Mouse (Mus musculus): ENCODE results near the gene Mmp28. TPM values are rescaled to one million over a fixed set of nuclear protein-coding genes. Genes with fewer than 3 reads are reported as not detected.
A peak's percentile ranks its signal among the peaks of the same experiment; 100 is the strongest.

Gene Mmp28
- total and polyA plus RNA-seq, 2 experiments from 2014 or later, result 1.4 to 5.5 TPM

GRCm38 (mm10) chr11:83394802-83395439 lies 68.0 kb downstream of the Mmp28 start:
- DNase-seq (ENCODE audit: low spot score) (peak; percentile 58), ATAC-seq (ENCODE audit: low FRiP score) (no peak)
- H3K27me3 ChIP-seq (ENCODE audit: insufficient read depth, low read length), result no peaks in the 10 kb centered on the region
- no peak for TF ChIP-seq CTCF (IDR thresholded peaks at IDR 0.05)
- peak overlapping the region; percentile 14; the same call in 1 of the 2 replicates for H3K27ac ChIP-seq (ENCODE audit: low read depth, low read length)
- H3K4me1 ChIP-seq (ENCODE audit: insufficient read depth, low read length), result no peaks in the 10 kb centered on the region
- H3K36me3 ChIP-seq (ENCODE audit: insufficient read depth, low read length), result peaks cover 30% of the 10 kb centered on the region
- no peak overlapping the region for H3K4me3 ChIP-seq (ENCODE audit: low read depth, low read length)
- no peak overlapping the region for H3K9ac ChIP-seq (replicated peaks; ENCODE audit: low read length, poor library complexity, severe bottlenecking)
- no peaks in the 10 kb centered on the region for H3K9me3 ChIP-seq (ENCODE audit: low read length)
- no peak overlapping the region for H3K4me2 ChIP-seq (ENCODE audit: low read depth, low read length, poor library complexity, severe bottlenecking)
- 10% methylated on average over 6 of the region's 6 CpGs for WGBS

- H3K36me3 ChIP-seq (ENCODE audit: insufficient read depth, low read length), result peaks cover 25% of the 10 kb centered on the region
- no peaks in the 10 kb centered on the region for H3K9me3 ChIP-seq (ENCODE audit: low read length)
- no peak for TF ChIP-seq CTCF (IDR thresholded peaks at IDR 0.05)
- no peak for ATAC-seq (ENCODE audit: low FRiP score)
- no peak overlapping the region for H3K27ac ChIP-seq (ENCODE audit: low read depth, low read length)
- WGBS, result 88% methylated on average over 4 of the region's 4 CpGs
- no peaks in the 10 kb centered on the region for H3K27me3 ChIP-seq (ENCODE audit: insufficient read depth, low read length)
- H3K4me2 ChIP-seq (ENCODE audit: low read depth, low read length, poor library complexity, severe bottlenecking), result no peak overlapping the region
- DNase-seq (ENCODE audit: low spot score), result no peak
- H3K4me1 ChIP-seq (ENCODE audit: insufficient read depth, low read length), result no peaks in the 10 kb centered on the region
- no peak overlapping the region for H3K4me3 ChIP-seq (ENCODE audit: low read depth, low read length)
- no peak overlapping the region for H3K9ac ChIP-seq (replicated peaks; ENCODE audit: low read length, poor library complexity, severe bottlenecking)
Measured at GRCm38 (mm10) chr11:83393062-83393461, 69.8 kb downstream of the Mmp28 start.

Other genes with a start within 250 kb of the Mmp28 start
- gene Slfn14, start 176.3 kb downstream of the Mmp28 start, total RNA-seq (2014; rRNA removed), result not detected in 2 replicates
- not detected in 2 replicates for gene Slfn14, start 176.3 kb downstream of the Mmp28 start, polyA plus RNA-seq (2015; fragmentation: Nextera tagmentation; extraction: Ambion mirVana)
- 232 and 258 TPM in 2 replicates for gene Ap2b1, start 164.0 kb downstream of the Mmp28 start, total RNA-seq (2014; rRNA removed)
- gene Ap2b1, start 164.0 kb downstream of the Mmp28 start, polyA plus RNA-seq (2015; fragmentation: Nextera tagmentation; extraction: Ambion mirVana), result 107 and 110 TPM in 2 replicates
- gene Pex12, start 160.5 kb downstream of the Mmp28 start, total RNA-seq (2014; rRNA removed), result 9.5 and 10.1 TPM in 2 replicates
- 10.4 and 11.8 TPM in 2 replicates for gene Pex12, start 160.5 kb downstream of the Mmp28 start, polyA plus RNA-seq (2015; fragmentation: Nextera tagmentation; extraction: Ambion mirVana)
- 110 and 126 TPM in 2 replicates for gene Rasl10b, start 53.9 kb downstream of the Mmp28 start, total RNA-seq (2014; rRNA removed)
- gene Rasl10b, start 53.9 kb downstream of the Mmp28 start, polyA plus RNA-seq (2015; fragmentation: Nextera tagmentation; extraction: Ambion mirVana), result 43.9 and 44.3 TPM in 2 replicates
- 0.44 and 0.85 TPM in 2 replicates for gene Gas2l2, start 33.6 kb downstream of the Mmp28 start, total RNA-seq (2014; rRNA removed)
- gene Gas2l2, start 33.6 kb downstream of the Mmp28 start, polyA plus RNA-seq (2015; fragmentation: Nextera tagmentation; extraction: Ambion mirVana), result 0.52 and 0.67 TPM in 2 replicates
- not detected in 2 replicates for gene 1700020L24Rik, start 25.4 kb downstream of the Mmp28 start, total RNA-seq (2014; rRNA removed)
- gene 1700020L24Rik, start 25.4 kb downstream of the Mmp28 start, polyA plus RNA-seq (2015; fragmentation: Nextera tagmentation; extraction: Ambion mirVana), result 0.57 and 0.79 TPM in 2 replicates
- 18.2 and 30.6 TPM in 2 replicates for gene Taf15, start 10.0 kb upstream of the Mmp28 start, total RNA-seq (2014; rRNA removed)
- 6.5 and 9.6 TPM in 2 replicates for gene Taf15, start 10.0 kb upstream of the Mmp28 start, polyA plus RNA-seq (2015; fragmentation: Nextera tagmentation; extraction: Ambion mirVana)
- not detected in 2 replicates for gene Heatr9, start 59.1 kb upstream of the Mmp28 start, total RNA-seq (2014; rRNA removed)
- not detected in 2 replicates for gene Heatr9, start 59.1 kb upstream of the Mmp28 start, polyA plus RNA-seq (2015; fragmentation: Nextera tagmentation; extraction: Ambion mirVana)
- not detected in 2 replicates for gene Ccl5, start 67.4 kb upstream of the Mmp28 start, total RNA-seq (2014; rRNA removed)
- not detected in 2 replicates for gene Ccl5, start 67.4 kb upstream of the Mmp28 start, polyA plus RNA-seq (2015; fragmentation: Nextera tagmentation; extraction: Ambion mirVana)
- gene Ccl9, start 115.6 kb upstream of the Mmp28 start, total RNA-seq (2014; rRNA removed), result 1.3 and 2.9 TPM in 2 replicates
- 1.9 and 2.8 TPM in 2 replicates for gene Ccl9, start 115.6 kb upstream of the Mmp28 start, polyA plus RNA-seq (2015; fragmentation: Nextera tagmentation; extraction: Ambion mirVana)
- gene Ccl6, start 130.0 kb upstream of the Mmp28 start, total RNA-seq (2014; rRNA removed), result 1.8 and 2.4 TPM in 2 replicates
- 3.6 and 4.4 TPM in 2 replicates for gene Ccl6, start 130.0 kb upstream of the Mmp28 start, polyA plus RNA-seq (2015; fragmentation: Nextera tagmentation; extraction: Ambion mirVana)
- not detected in 2 replicates for gene Rpl9-ps1, start 182.6 kb upstream of the Mmp28 start, total RNA-seq (2014; rRNA removed)
- gene Rpl9-ps1, start 182.6 kb upstream of the Mmp28 start, polyA plus RNA-seq (2015; fragmentation: Nextera tagmentation; extraction: Ambion mirVana), result not detected in 2 replicates
- 0.76 and 5.3 TPM in 2 replicates for gene Ccl3, start 186.3 kb upstream of the Mmp28 start, total RNA-seq (2014; rRNA removed)
- 0.91 and 1.2 TPM in 2 replicates for gene Ccl3, start 186.3 kb upstream of the Mmp28 start, polyA plus RNA-seq (2015; fragmentation: Nextera tagmentation; extraction: Ambion mirVana)
- not detected in 2 replicates for gene Ccl4, start 199.5 kb upstream of the Mmp28 start, total RNA-seq (2014; rRNA removed)
- gene Ccl4, start 199.5 kb upstream of the Mmp28 start, polyA plus RNA-seq (2015; fragmentation: Nextera tagmentation; extraction: Ambion mirVana), result not detected in 2 replicates
- not detected in 2 replicates for gene Wfdc17, start 240.9 kb upstream of the Mmp28 start, total RNA-seq (2014; rRNA removed)
- 0.70 and 0.75 TPM in 2 replicates for gene Wfdc17, start 240.9 kb upstream of the Mmp28 start, polyA plus RNA-seq (2015; fragmentation: Nextera tagmentation; extraction: Ambion mirVana)
- gene Wfdc18, start 245.9 kb upstream of the Mmp28 start, total RNA-seq (2014; rRNA removed), result not detected in 2 replicates
- gene Wfdc18, start 245.9 kb upstream of the Mmp28 start, polyA plus RNA-seq (2015; fragmentation: Nextera tagmentation; extraction: Ambion mirVana), result 1.3 TPM in 1 of 2 replicates, not detected in the other